Comparison of ENCODE assay signal across 19 mouse cellular contexts in the genomic region with DNA sequence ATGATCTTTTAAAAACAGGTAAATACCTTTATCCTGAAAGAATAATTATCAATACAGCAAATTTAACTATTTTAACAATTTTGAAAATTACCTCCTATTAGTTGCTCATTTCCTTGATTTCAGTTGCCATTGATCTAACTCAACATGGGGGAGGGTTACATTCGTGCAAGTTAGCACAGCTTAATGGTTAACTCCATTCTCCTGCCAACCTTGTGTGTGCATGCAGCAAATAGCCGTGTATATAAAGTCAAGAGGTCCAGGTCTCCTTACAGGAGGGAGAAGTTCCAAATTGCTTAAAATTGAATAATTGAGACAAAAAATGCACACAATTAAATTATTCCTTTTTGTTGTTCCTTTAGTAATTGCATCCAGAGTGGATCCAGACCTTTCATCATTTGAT. TPM values are rescaled to one million over a fixed set of nuclear protein-coding genes. Genes with fewer than 3 reads are reported as not detected.
DNase-seq lines count a peak whose midpoint lies in the region; ATAC-seq and TF ChIP-seq lines count a peak whose summit lies in the region.
"Had no signal": no experiment of that assay in that cellular context is flagged by ENCODE, and none has a peak within 500 bp of the region (broad histone marks: within the 10 kb centered on the region; RNA-seq: fewer than 3 reads in every experiment).

A gene (plus strand): TSS at position 269 of the 400 bp plus-strand sequence.

- ATAC-seq in kidney, embryonic 14.5 days (ENCODE audit: low FRiP score, low TSS enrichment), result no peak
- ATAC-seq in liver, embryonic 13.5 days (ENCODE audit: low read depth), result no peak
- ATAC-seq in heart, embryonic 12.5 days (ENCODE audit: insufficient number of reproducible peaks, low FRiP score), result no peak
- ATAC-seq: forebrain, embryonic 14.5 days had no signal

- H3K4me1 ChIP-seq in kidney, adult 2 months (ENCODE audit: control insufficient read depth, insufficient read depth, low read length), result peaks cover 6% of the 10 kb centered on the region
- no peaks in the 10 kb centered on the region for H3K4me1 ChIP-seq in kidney, embryonic 14.5 days (ENCODE audit: control insufficient read depth, insufficient read depth, low read length)
- H3K4me1 ChIP-seq in bone marrow, adult 2 months (ENCODE audit: control insufficient read depth, insufficient read depth, low read length), result no peaks in the 10 kb centered on the region
- no peaks in the 10 kb centered on the region for H3K4me1 ChIP-seq in liver, embryonic 13.5 days (replicated peaks)
- peaks cover 5% of the 10 kb centered on the region; the same call in 1 of the 2 replicates for H3K4me1 ChIP-seq in heart, embryonic 12.5 days (replicated peaks)
- H3K4me1 ChIP-seq: hindbrain, embryonic 10.5 days; limb, embryonic 13.5 days had no signal

- DNase-seq in kidney, adult 2 months, result peak; percentile 86
- peak; percentile 7 for DNase-seq in MN1 (ENCODE audit: low spot score)
- DNase-seq in liver, embryonic 13.5 days, result no peak
- DNase-seq in cerebellum, postnatal 25 days, result no peak
- no peak for DNase-seq in embryo, embryonic 10 days (ENCODE audit: low spot score)
- DNase-seq: adrenal gland, adult 8-10 months; cerebellum, adult 18-20 months; gastrocnemius, postnatal 25 days; heart, adult 2 months; lung, postnatal 10 days; right cerebral cortex, postnatal 25 days; thymus, adult 2 months had no signal

- H3K36me3 ChIP-seq in kidney, adult 2 months (ENCODE audit: control insufficient read depth, insufficient read depth, low read length), result no peaks in the 10 kb centered on the region
- no peaks in the 10 kb centered on the region; the same call in 1 of the 2 replicates for H3K36me3 ChIP-seq in kidney, embryonic 14.5 days (ENCODE audit: control insufficient read depth, insufficient read depth, low read length)
- no peaks in the 10 kb centered on the region for H3K36me3 ChIP-seq in liver, embryonic 13.5 days
- no peaks in the 10 kb centered on the region for H3K36me3 ChIP-seq in heart, embryonic 12.5 days

- H3K4me3 ChIP-seq in kidney, adult 2 months (ENCODE audit: insufficient read depth, low read depth, low read length), result no peak within 1 kb of the TSS
- H3K4me3 ChIP-seq in kidney, embryonic 14.5 days (ENCODE audit: low read length), result no peak within 1 kb of the TSS
- no peak within 1 kb of the TSS for H3K4me3 ChIP-seq in bone marrow, adult 2 months (replicated peaks; ENCODE audit: control insufficient read depth, low read depth, low read length)
- H3K4me3 ChIP-seq in liver, embryonic 13.5 days (replicated peaks), result peak within 1 kb of the TSS; percentile 36
- no peak within 1 kb of the TSS for H3K4me3 ChIP-seq in heart, embryonic 12.5 days
- H3K4me3 ChIP-seq: heart, adult 2 months; hindbrain, embryonic 10.5 days; limb, embryonic 13.5 days had no signal

- H3K4me2 ChIP-seq in kidney, embryonic 14.5 days (replicated peaks; ENCODE audit: low read depth, low read length), result no peak within 1 kb of the TSS
- H3K4me2 ChIP-seq in liver, embryonic 13.5 days, result no peak within 1 kb of the TSS
- H3K4me2 ChIP-seq in heart, embryonic 12.5 days, result no peak within 1 kb of the TSS
- H3K4me2 ChIP-seq: limb, embryonic 13.5 days had no signal

- TF ChIP-seq CTCF in kidney, adult 2 months (conservative IDR thresholded peaks at IDR 0.05; ENCODE audit: insufficient read depth, insufficient read length, low read depth, low read length), result no peak
- TF ChIP-seq CTCF in bone marrow, adult 2 months (IDR thresholded peaks at IDR 0.05; ENCODE audit: control insufficient read depth, insufficient read depth, low read length), result no peak

- no peaks in the 10 kb centered on the region for H3K27me3 ChIP-seq in kidney, adult 2 months (replicated peaks; ENCODE audit: control insufficient read depth, insufficient read depth, low read length)
- H3K27me3 ChIP-seq in kidney, embryonic 14.5 days (ENCODE audit: control insufficient read depth, insufficient read depth, low read length), result no peaks in the 10 kb centered on the region
- H3K27me3 ChIP-seq in liver, embryonic 13.5 days, result no peaks in the 10 kb centered on the region
- no peaks in the 10 kb centered on the region for H3K27me3 ChIP-seq in heart, embryonic 12.5 days (replicated peaks)
- H3K27me3 ChIP-seq: limb, embryonic 13.5 days had no signal

- 25% methylated on average over 2 of the region's 2 CpGs for WGBS in kidney, adult 2 months
- 67% methylated on average over 2 of the region's 2 CpGs for WGBS in kidney, embryonic 14.5 days
- 85% methylated on average over 2 of the region's 2 CpGs for WGBS in bone marrow, adult 2 months
- WGBS in liver, embryonic 13.5 days (ENCODE audit: insufficient replicate concordance), result 72% methylated on average over 2 of the region's 2 CpGs
- 91% methylated on average over 2 of the region's 2 CpGs for WGBS in heart, embryonic 12.5 days

- no peak within 1 kb of the TSS for H3K27ac ChIP-seq in kidney, adult 2 months (ENCODE audit: insufficient read depth, low read depth, low read length)
- H3K27ac ChIP-seq in kidney, embryonic 14.5 days (ENCODE audit: low read depth, low read length), result no peak within 1 kb of the TSS
- no peak within 1 kb of the TSS for H3K27ac ChIP-seq in bone marrow, adult 2 months (ENCODE audit: control insufficient read depth, insufficient read depth, low read depth, low read length, poor library complexity)
- H3K27ac ChIP-seq in liver, embryonic 13.5 days, result no peak within 1 kb of the TSS
- H3K27ac ChIP-seq in heart, embryonic 12.5 days (ENCODE audit: poor library complexity, severe bottlenecking), result no peak within 1 kb of the TSS
- H3K27ac ChIP-seq: heart, adult 2 months; hindbrain, embryonic 10.5 days; limb, embryonic 13.5 days had no signal

- no peak for TF ChIP-seq POLR2A in kidney, adult 2 months (IDR thresholded peaks at IDR 0.05; ENCODE audit: low read depth, low read length)
- no peak for TF ChIP-seq POLR2A in bone marrow, adult 2 months (IDR thresholded peaks at IDR 0.05; ENCODE audit: borderline replicate concordance, control insufficient read depth, low read depth, low read length)

- H3K9me3 ChIP-seq in kidney, embryonic 14.5 days (ENCODE audit: control insufficient read depth, low read length), result no peaks in the 10 kb centered on the region
- no peaks in the 10 kb centered on the region for H3K9me3 ChIP-seq in liver, embryonic 13.5 days (replicated peaks)
- H3K9me3 ChIP-seq in heart, embryonic 12.5 days (replicated peaks), result no peaks in the 10 kb centered on the region
- H3K9me3 ChIP-seq: hindbrain, embryonic 10.5 days; limb, embryonic 13.5 days had no signal

- no peak within 1 kb of the TSS for H3K9ac ChIP-seq in kidney, embryonic 14.5 days (ENCODE audit: low read depth, low read length)
- H3K9ac ChIP-seq in liver, embryonic 13.5 days, result no peak within 1 kb of the TSS
- H3K9ac ChIP-seq in heart, embryonic 12.5 days, result no peak within 1 kb of the TSS
- H3K9ac ChIP-seq: limb, embryonic 13.5 days had no signal

RNA-seq across cellular contexts. Expression of the gene that starts here (rescaled TPM):
- 8.6 and 12.9 TPM in 2 replicates for polyA plus RNA-seq in kidney, adult 2 months (2012; rRNA removed)
- polyA plus RNA-seq in kidney, embryonic 14.5 days (2014; fragmentation: Nextera tagmentation; extraction: Ambion mirVana), result 1.7 and 1.8 TPM in 2 replicates
- polyA plus RNA-seq in bone marrow, adult 2 months (2011; ENCODE audit: insufficient read depth, insufficient read length, low replicate concordance, missing spikeins), result 0.66 and 10.9 TPM in 2 replicates
- polyA plus RNA-seq in liver, embryonic 13.5 days (2015; fragmentation: Nextera tagmentation; extraction: Ambion mirVana), result 38.6 and 48.2 TPM in 2 replicates
- polyA plus RNA-seq in heart, embryonic 12.5 days (2016; fragmentation: Nextera tagmentation; extraction: Ambion mirVana), result 0.85 and 1.1 TPM in 2 replicates
- polyA plus RNA-seq: spleen, adult 2 months had no signal

Comparison
In these comparisons a context has a peak if more than half of its experiments do, and no peak if none do; other contexts are left out.
1. DNase-seq: peak in kidney, adult 2 months (single experiment) and MN1 (single experiment); none in liver, embryonic 13.5 days (single experiment), cerebellum, postnatal 25 days (0 of 2) and embryo, embryonic 10 days (single experiment).